Mouse (Mus musculus) layer of hippocampus, adult 8-10 months (tissue): ENCODE data around the gene Zfp28. TPM values are rescaled to one million over a fixed set of nuclear protein-coding genes. Genes with fewer than 3 reads are reported as not detected.

Experiments used
- DNase-seq, 2 experiments: peaks; one replicate each; pipeline ENCODE4 v3.0.0; 2022; ENCODE audit warnings: low spot score in 2 of 2
- total RNA-seq, 4 experiments: library from RNA; stranded (reverse); gene quantifications; 2 replicates each; pipeline ENCODE4 v1.2.4; 2022

Gene Zfp28
- total RNA-seq, 4 experiments from 2014 or later: 8.0 to 9.9 (median 8.4) TPM

GRCm38 (mm10) chr7:6397996-6398975, 15.2 kb downstream of the Zfp28 start, which contains the start of gene Smim17:
Gene Smim17 (plus strand): TSS chr7:6398715.
- DNase-seq: peak; percentile 60 to 69

DNA sequence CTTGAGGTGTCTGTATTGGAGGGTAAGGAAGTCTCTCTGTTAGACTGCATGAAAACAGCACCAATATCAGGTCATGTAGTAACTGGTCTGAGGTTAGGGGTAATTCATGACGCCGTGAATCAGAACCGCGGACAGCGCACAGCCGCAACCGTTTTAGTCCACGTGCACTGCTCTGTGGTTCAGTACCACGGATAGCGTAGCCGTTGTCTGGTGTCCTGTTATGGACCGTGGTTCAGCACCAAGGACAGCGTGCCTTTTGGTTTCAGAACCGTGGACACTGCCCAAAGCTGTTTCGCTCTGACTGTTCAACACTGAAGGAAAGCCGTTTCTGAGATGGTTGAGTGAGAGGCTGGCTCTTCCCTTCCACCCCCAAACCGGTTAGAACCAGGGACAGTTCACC, 26.9 kb downstream of the Zfp28 start, which contains the start of gene Gm20715:
Gene Gm20715, plus strand, starts transcription at position 235 of the 400 bp plus-strand sequence.
- DNase-seq: peak; percentile 51 to 83

DNA sequence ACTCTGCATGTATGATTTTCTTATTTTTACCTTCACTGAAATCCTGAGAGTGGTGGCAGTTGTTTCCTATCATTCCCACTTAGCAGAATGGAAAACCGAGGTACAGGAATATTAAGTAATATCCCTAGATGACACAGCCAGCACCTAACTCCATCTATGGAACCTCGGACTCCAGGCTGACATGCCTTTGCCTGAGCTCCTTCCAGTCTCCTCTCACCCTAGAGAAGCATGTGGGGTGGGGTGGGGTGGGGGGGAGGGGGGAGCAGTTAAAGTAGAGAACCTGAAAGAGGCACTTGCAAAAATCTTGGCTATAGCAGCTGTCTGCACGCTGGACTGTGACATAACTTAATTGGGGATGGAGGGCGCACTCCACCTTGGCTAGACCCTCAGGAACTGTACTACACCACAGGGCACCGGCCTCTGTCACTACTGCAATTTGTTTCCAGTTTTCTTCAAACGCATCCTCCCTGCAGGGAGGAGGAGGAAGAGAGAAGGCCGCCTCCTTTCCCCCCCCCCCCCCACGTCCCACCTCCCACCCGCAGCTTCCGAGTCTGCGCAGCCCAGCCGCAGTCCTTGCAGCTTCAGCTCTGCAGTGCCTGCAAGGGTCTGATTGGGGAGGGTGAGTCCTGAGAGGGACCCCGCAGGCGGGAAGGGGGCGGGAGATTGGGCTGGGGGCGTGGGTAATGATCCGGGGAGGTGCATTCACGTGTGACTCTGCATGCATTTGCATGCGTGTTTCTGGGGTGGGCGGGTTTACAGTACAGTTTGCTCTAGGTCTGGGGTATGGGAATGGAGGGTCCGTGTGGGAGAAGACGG, 31.7 kb downstream of the Zfp28 start:
- peak in 1 of 2 experiments; percentile 26 for DNase-seq

DNA sequence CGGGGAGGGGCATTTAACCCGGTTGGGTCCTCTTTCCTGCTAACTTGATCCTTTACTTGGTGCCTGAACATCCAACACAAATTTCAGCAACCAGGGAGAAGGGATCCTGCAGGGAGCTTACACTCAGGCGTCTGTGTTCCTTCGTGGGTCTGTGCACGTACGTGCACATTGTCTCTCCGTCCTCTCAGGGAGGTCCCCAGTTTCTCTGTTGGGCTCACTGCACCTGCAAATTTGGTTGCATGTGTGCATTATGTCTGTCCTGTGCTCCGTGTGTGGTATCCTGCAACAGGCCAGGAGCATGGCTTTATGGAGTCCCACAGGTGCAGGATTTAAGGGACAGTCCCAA, 32.3 kb downstream of the Zfp28 start:
- no peak for DNase-seq

DNA sequence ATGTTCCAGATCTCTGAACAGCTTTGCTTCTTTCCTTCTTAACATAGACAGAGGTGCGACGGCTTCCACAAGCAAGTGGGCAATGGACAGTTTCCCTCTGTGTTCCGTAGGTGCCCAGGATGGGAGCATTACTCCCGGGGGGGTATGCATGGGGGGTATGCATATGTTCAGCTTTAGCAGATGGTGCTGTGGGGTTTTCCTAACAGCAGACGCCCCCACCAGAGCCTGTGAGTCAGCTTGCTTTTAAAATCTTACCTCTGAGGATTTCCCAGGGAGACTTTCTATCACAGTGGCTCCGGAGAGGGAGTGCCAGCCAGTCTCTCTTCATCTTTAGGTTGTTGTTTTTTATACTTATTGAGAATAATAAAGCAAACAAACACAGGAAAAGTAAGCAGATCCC, 36.8 kb downstream of the Zfp28 start:
- DNase-seq: no peak

- no peak for DNase-seq
These were observed 46.3 kb downstream of the Zfp28 start for GRCm38 (mm10) chr7:6429381-6429780.

GRCm38 (mm10) chr7:6430342-6430741, 47.2 kb downstream of the Zfp28 start:
- no peak for DNase-seq

DNA sequence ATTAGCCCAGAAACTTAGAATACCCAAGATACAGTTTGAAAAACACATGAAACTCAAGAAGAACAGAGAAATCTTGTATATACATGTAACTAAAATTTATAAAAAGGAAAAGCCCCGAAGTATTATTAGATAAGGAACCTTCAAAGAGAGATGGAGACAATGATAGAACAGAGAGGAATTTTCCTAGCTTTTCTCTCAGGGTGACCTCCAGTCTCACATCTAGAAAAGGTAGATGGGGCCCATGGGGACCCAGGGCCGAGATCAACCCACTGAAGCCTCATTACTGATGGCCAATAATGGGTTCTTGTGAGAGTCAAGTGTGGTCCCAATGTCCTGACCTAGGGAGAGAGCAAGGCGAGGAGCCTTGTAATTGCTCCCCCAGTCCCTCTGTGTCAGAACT, 55.3 kb downstream of the Zfp28 start, which contains the start of gene Olfr1344:
Gene Olfr1344, plus strand, starts transcription at position 301 of the 400 bp plus-strand sequence.
- DNase-seq: no peak

GRCm38 (mm10) chr7:6441173-6441572, 58.1 kb downstream of the Zfp28 start:
- DNase-seq: no peak

Other genes with a start within 250 kb of the Zfp28 start
- 10 to 100 TPM; 22.1 to 29.3 (median 27.7) TPM for gene Zfp787, start 227.3 kb upstream of the Zfp28 start, total RNA-seq
- gene Zfp444, start 211.1 kb upstream of the Zfp28 start, total RNA-seq: 10 to 100 TPM; 45.2 to 59.5 (median 54.9) TPM
- gene Galp, start 186.2 kb upstream of the Zfp28 start, total RNA-seq: not detected
- gene Zscan5b, start 161.0 kb upstream of the Zfp28 start, total RNA-seq: not detected
- not detected for gene Epp13, start 130.6 kb upstream of the Zfp28 start, total RNA-seq
- gene Zfp667, start 96.7 kb upstream of the Zfp28 start, total RNA-seq: 10 to 100 TPM; 15.5 to 21.1 (median 18.2) TPM
- gene Zfp583, start 52.0 kb upstream of the Zfp28 start, total RNA-seq: 10 to 100 TPM; 10.1 to 14.2 (median 11.1) TPM
- gene Gm3854, start 39.5 kb upstream of the Zfp28 start, total RNA-seq: 1 to 10 TPM; 5.8 to 6.8 (median 6.0) TPM
- 1 to 10 TPM; 4.0 to 7.5 (median 6.5) TPM for gene Zfp78, start 20.0 kb upstream of the Zfp28 start, total RNA-seq
- 10 to 100 TPM; 20.0 to 22.2 (median 21.4) TPM for gene Smim17, start 15.4 kb downstream of the Zfp28 start, total RNA-seq
- under 1 TPM; 0.18 to 0.53 (median 0.38) TPM for gene Gm20715, start 27.0 kb downstream of the Zfp28 start, total RNA-seq
- 1 to 10 TPM; 1.3 to 2.1 (median 1.5) TPM for gene Olfr1344, start 55.4 kb downstream of the Zfp28 start, total RNA-seq
- under 1 TPM in 2 of 4 experiments, not detected in 2; 0.07 to 0.12 TPM for gene Olfr1336, start 72.9 kb downstream of the Zfp28 start, total RNA-seq
- under 1 TPM in 1 of 4 experiments, not detected in 3; 0.07 TPM for gene Olfr1346, start 83.8 kb downstream of the Zfp28 start, total RNA-seq
- gene Olfr5, start 103.6 kb downstream of the Zfp28 start, total RNA-seq: not detected
- not detected for gene Olfr1347, start 116.5 kb downstream of the Zfp28 start, total RNA-seq
- not detected for gene Olfr1348, start 125.5 kb downstream of the Zfp28 start, total RNA-seq
- gene Olfr1349, start 139.7 kb downstream of the Zfp28 start, total RNA-seq: under 1 TPM in 1 of 4 experiments, not detected in 3; 0.11 TPM
- not detected for gene Olfr1350, start 181.5 kb downstream of the Zfp28 start, total RNA-seq